Mouse (Mus musculus) cerebellum, adult 2 months (tissue): ENCODE results near the gene Chst7.

Experiments used
- CTCF ChIP-seq: fragments of 200-500 bp; IDR thresholded peaks from 2 replicates; pipeline ENCODE4 v1.5.1; 2011; ENCODE audit warnings: low read depth, mild to moderate bottlenecking, control low read depth, low read length, moderate library complexity, borderline replicate concordance; ENCODE audit not compliant: insufficient read depth
- POLR2A ChIP-seq: fragments of 200-500 bp; IDR thresholded peaks from 2 replicates; pipeline ENCODE4 v1.6.1; 2011; ENCODE audit warnings: low read length, control low read depth, borderline replicate concordance; ENCODE audit not compliant: insufficient read depth

DNA sequence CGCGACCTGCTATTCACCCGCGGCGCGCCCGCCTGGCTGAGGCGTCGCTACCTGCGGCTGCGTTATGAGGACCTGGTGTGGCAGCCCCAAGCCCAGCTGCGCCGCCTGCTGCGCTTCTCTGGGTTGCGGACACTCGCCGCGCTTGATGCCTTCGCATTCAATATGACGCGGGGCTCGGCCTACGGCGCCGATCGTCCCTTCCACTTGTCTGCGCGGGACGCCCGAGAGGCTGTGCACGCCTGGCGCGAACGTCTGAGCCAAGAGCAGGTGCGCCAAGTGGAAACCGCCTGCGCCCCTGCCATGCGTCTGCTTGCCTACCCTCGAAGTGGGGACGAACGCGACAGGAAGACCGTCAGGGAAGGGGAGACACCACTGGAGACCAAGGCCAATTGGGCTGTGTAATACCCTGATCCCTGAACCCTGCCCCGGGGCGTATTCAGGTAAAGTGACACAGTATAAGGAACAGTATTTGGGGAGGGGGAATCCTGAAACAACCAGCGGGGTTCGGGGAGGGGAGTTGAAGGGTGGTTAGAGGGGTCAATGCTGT, 1.5 kb downstream of the Chst7 start:
- TF ChIP-seq CTCF (no peak), POLR2A (no peak)
